Mouse (Mus musculus): ENCODE data around the gene Asprv1. TPM values are rescaled to one million over a fixed set of nuclear protein-coding genes. Genes with fewer than 3 reads are reported as not detected.

Gene Asprv1
- polyA plus RNA-seq, 1 experiment from 2014 or later, result 1.0 TPM

GRCm38 (mm10) chr6:86645551-86645950 is 17.6 kb downstream of the Asprv1 start:
- no peaks in the 10 kb centered on the region for H3K4me1 ChIP-seq (ENCODE audit: control insufficient read depth, insufficient read depth, low read length)
- DNase-seq (ENCODE audit: low spot score) (no peak), ATAC-seq (no peak)
- H3K27me3 ChIP-seq (replicated peaks; ENCODE audit: control insufficient read depth, insufficient read depth, low read length), result no peaks in the 10 kb centered on the region
- 82% methylated on average over 4 of the region's 4 CpGs for WGBS
- H3K9ac ChIP-seq (ENCODE audit: low read length), result no peak overlapping the region
- no peak overlapping the region for H3K27ac ChIP-seq (ENCODE audit: low read depth, low read length)
- peaks cover 25% of the 10 kb centered on the region for H3K36me3 ChIP-seq (ENCODE audit: control insufficient read depth, insufficient read depth, low read length)
- no peak overlapping the region for H3K4me2 ChIP-seq (ENCODE audit: low read length)
- H3K4me3 ChIP-seq (ENCODE audit: low read depth, low read length), result no peak overlapping the region
- H3K9me3 ChIP-seq (replicated peaks; ENCODE audit: control insufficient read depth, low read length), result no peaks in the 10 kb centered on the region

GRCm38 (mm10) chr6:86646143-86646542 is 18.2 kb downstream of the Asprv1 start:
- WGBS, result 80% methylated on average over 7 of the region's 7 CpGs

GRCm38 (mm10) chr6:86653026-86653425 is 25.1 kb downstream of the Asprv1 start:
- Histone ChIP-seq H3K27me3 (replicated peaks; ENCODE audit: control insufficient read depth, insufficient read depth, low read length) (no peaks in the 10 kb centered on the region), H3K36me3 (ENCODE audit: control insufficient read depth, insufficient read depth, low read length) (peaks cover 72% of the 10 kb centered on the region), H3K9me3 (replicated peaks; ENCODE audit: control insufficient read depth, low read length) (no peaks in the 10 kb centered on the region), H3K4me1 (ENCODE audit: control insufficient read depth, insufficient read depth, low read length) (no peaks in the 10 kb centered on the region), H3K9ac (ENCODE audit: low read length) (no peak overlapping the region), H3K4me2 (ENCODE audit: low read length) (no peak overlapping the region), H3K4me3 (ENCODE audit: low read depth, low read length) (no peak overlapping the region), H3K27ac (ENCODE audit: low read depth, low read length) (no peak overlapping the region)
- WGBS, result 89% methylated on average over 6 of the region's 6 CpGs
- DNase-seq (ENCODE audit: low spot score) (no peak), ATAC-seq (no peak)

More at GRCm38 (mm10) chr6:86646143-86646542, 18.2 kb downstream of the Asprv1 start:
- H3K9ac ChIP-seq (ENCODE audit: low read length), result no peak overlapping the region
- ATAC-seq (no peak), DNase-seq (ENCODE audit: low spot score) (no peak)
- no peak overlapping the region for H3K4me3 ChIP-seq (ENCODE audit: low read depth, low read length)
- no peaks in the 10 kb centered on the region for H3K9me3 ChIP-seq (replicated peaks; ENCODE audit: control insufficient read depth, low read length)
- H3K36me3 ChIP-seq (ENCODE audit: control insufficient read depth, insufficient read depth, low read length), result peaks cover 31% of the 10 kb centered on the region
- H3K4me2 ChIP-seq (ENCODE audit: low read length), result no peak overlapping the region
- H3K27me3 ChIP-seq (replicated peaks; ENCODE audit: control insufficient read depth, insufficient read depth, low read length), result no peaks in the 10 kb centered on the region
- no peaks in the 10 kb centered on the region for H3K4me1 ChIP-seq (ENCODE audit: control insufficient read depth, insufficient read depth, low read length)
- no peak overlapping the region for H3K27ac ChIP-seq (ENCODE audit: low read depth, low read length)

- H3K4me3 ChIP-seq (ENCODE audit: low read depth, low read length), result no peak overlapping the region
- no peaks in the 10 kb centered on the region for H3K27me3 ChIP-seq (replicated peaks; ENCODE audit: control insufficient read depth, insufficient read depth, low read length)
- H3K4me2 ChIP-seq (ENCODE audit: low read length), result no peak overlapping the region
- no peaks in the 10 kb centered on the region for H3K9me3 ChIP-seq (replicated peaks; ENCODE audit: control insufficient read depth, low read length)
- 73% methylated on average over 9 of the region's 9 CpGs for WGBS
- H3K27ac ChIP-seq (ENCODE audit: low read depth, low read length), result no peak overlapping the region
- H3K4me1 ChIP-seq (ENCODE audit: control insufficient read depth, insufficient read depth, low read length), result no peaks in the 10 kb centered on the region
- H3K9ac ChIP-seq (ENCODE audit: low read length), result no peak overlapping the region
- peaks cover 71% of the 10 kb centered on the region for H3K36me3 ChIP-seq (ENCODE audit: control insufficient read depth, insufficient read depth, low read length)
- DNase-seq (ENCODE audit: low spot score), result no peak
- no peak for ATAC-seq
Measured at GRCm38 (mm10) chr6:86654270-86654916, 26.4 kb downstream of the Asprv1 start.

- Histone ChIP-seq H3K4me1 (ENCODE audit: control insufficient read depth, insufficient read depth, low read length) (no peaks in the 10 kb centered on the region), H3K27me3 (replicated peaks; ENCODE audit: control insufficient read depth, insufficient read depth, low read length) (no peaks in the 10 kb centered on the region), H3K9ac (ENCODE audit: low read length) (no peak overlapping the region), H3K36me3 (ENCODE audit: control insufficient read depth, insufficient read depth, low read length) (peaks cover 68% of the 10 kb centered on the region), H3K9me3 (replicated peaks; ENCODE audit: control insufficient read depth, low read length) (no peaks in the 10 kb centered on the region), H3K4me2 (ENCODE audit: low read length) (no peak overlapping the region), H3K27ac (ENCODE audit: low read depth, low read length) (no peak overlapping the region), H3K4me3 (ENCODE audit: low read depth, low read length) (no peak overlapping the region)
- no peak for DNase-seq (ENCODE audit: low spot score)
- 88% methylated on average over 3 of the region's 3 CpGs for WGBS
- no peak for ATAC-seq
Measured at GRCm38 (mm10) chr6:86658501-86658900, 30.5 kb downstream of the Asprv1 start.

- H3K4me1 ChIP-seq (ENCODE audit: control insufficient read depth, insufficient read depth, low read length), result no peaks in the 10 kb centered on the region
- ATAC-seq (no peak), DNase-seq (ENCODE audit: low spot score) (no peak)
- H3K27me3 ChIP-seq (replicated peaks; ENCODE audit: control insufficient read depth, insufficient read depth, low read length), result no peaks in the 10 kb centered on the region
- no peak overlapping the region for H3K4me3 ChIP-seq (ENCODE audit: low read depth, low read length)
- no peak overlapping the region for H3K9ac ChIP-seq (ENCODE audit: low read length)
- H3K36me3 ChIP-seq (ENCODE audit: control insufficient read depth, insufficient read depth, low read length), result peaks cover 66% of the 10 kb centered on the region
- no peaks in the 10 kb centered on the region for H3K9me3 ChIP-seq (replicated peaks; ENCODE audit: control insufficient read depth, low read length)
- no peak overlapping the region for H3K4me2 ChIP-seq (ENCODE audit: low read length)
- no peak overlapping the region for H3K27ac ChIP-seq (ENCODE audit: low read depth, low read length)
- 82% methylated on average over 9 of the region's 9 CpGs for WGBS
Measured at GRCm38 (mm10) chr6:86660161-86660877, 32.4 kb downstream of the Asprv1 start.

GRCm38 (mm10) chr6:86665076-86665475 is 37.1 kb downstream of the Asprv1 start:
- H3K36me3 ChIP-seq (ENCODE audit: control insufficient read depth, insufficient read depth, low read length), result peaks cover 34% of the 10 kb centered on the region
- H3K4me2 ChIP-seq (ENCODE audit: low read length), result no peak overlapping the region
- H3K9me3 ChIP-seq (replicated peaks; ENCODE audit: control insufficient read depth, low read length), result no peaks in the 10 kb centered on the region
- DNase-seq (ENCODE audit: low spot score) (no peak), ATAC-seq (no peak)
- no peaks in the 10 kb centered on the region for H3K27me3 ChIP-seq (replicated peaks; ENCODE audit: control insufficient read depth, insufficient read depth, low read length)
- H3K27ac ChIP-seq (ENCODE audit: low read depth, low read length), result no peak overlapping the region
- WGBS, result 83% methylated on average over 5 of the region's 5 CpGs
- H3K4me1 ChIP-seq (ENCODE audit: control insufficient read depth, insufficient read depth, low read length), result peaks cover 11% of the 10 kb centered on the region; the same call in 1 of the 2 replicates
- no peak overlapping the region for H3K4me3 ChIP-seq (ENCODE audit: low read depth, low read length)
- H3K9ac ChIP-seq (ENCODE audit: low read length), result no peak overlapping the region

GRCm38 (mm10) chr6:86665560-86666307 is 37.8 kb downstream of the Asprv1 start:
- Histone ChIP-seq H3K36me3 (ENCODE audit: control insufficient read depth, insufficient read depth, low read length) (peaks cover 28% of the 10 kb centered on the region), H3K4me2 (ENCODE audit: low read length) (no peak overlapping the region), H3K4me3 (ENCODE audit: low read depth, low read length) (no peak overlapping the region), H3K27ac (ENCODE audit: low read depth, low read length) (no peak overlapping the region), H3K27me3 (replicated peaks; ENCODE audit: control insufficient read depth, insufficient read depth, low read length) (no peaks in the 10 kb centered on the region), H3K4me1 (ENCODE audit: control insufficient read depth, insufficient read depth, low read length) (peaks cover 11% of the 10 kb centered on the region; the same call in 1 of the 2 replicates), H3K9me3 (replicated peaks; ENCODE audit: control insufficient read depth, low read length) (no peaks in the 10 kb centered on the region), H3K9ac (ENCODE audit: low read length) (no peak overlapping the region)
- ATAC-seq, result no peak
- DNase-seq (ENCODE audit: low spot score), result no peak
- 87% methylated on average over 17 of the region's 17 CpGs for WGBS

Data from forebrain, embryonic 14.5 days (tissue).